In the genomic region with DNA sequence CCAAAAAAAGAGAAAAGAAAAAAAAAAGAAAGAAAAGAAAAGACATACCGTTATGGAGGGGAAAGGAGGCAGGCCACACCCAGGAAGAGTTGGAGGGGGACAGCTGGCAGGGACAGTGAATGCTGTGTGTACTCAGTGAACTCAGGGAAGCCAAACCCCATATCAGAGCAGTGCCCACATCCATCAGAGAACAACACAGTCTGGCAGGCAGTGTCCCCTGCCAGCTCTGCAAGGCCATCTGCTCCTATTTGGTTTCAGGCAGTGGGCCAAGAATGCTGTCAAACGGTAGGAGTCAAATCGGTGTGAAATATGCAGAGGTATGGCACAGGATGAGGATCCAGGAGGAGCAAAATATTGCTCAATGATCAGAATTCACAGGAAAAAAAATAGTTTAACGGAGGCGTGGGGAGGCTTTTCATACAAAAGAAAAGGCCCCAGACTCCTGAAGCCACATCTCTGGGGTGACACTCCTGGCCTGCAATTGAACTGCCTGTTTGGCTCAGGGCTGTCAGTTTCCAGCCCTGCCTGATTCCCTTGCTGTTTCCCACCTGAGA, we compare ENCODE assay signal across 8 mouse cellular contexts. TPM values are rescaled to one million over a fixed set of nuclear protein-coding genes. Genes with fewer than 3 reads are reported as not detected.
DNase-seq lines count a peak whose midpoint lies in the region; ATAC-seq and TF ChIP-seq lines count a peak whose summit lies in the region.

No protein-coding gene starts in this region.

- no peaks in the 10 kb centered on the region for H3K4me1 ChIP-seq in liver, adult 2 months (ENCODE audit: control insufficient read depth, insufficient read depth, low read length)
- H3K4me1 ChIP-seq in liver, embryonic 12.5 days: no peaks in the 10 kb centered on the region
- H3K4me1 ChIP-seq in lung, postnatal 0 days (ENCODE audit: insufficient read depth, low read depth, low read length): no peaks in the 10 kb centered on the region

- no peaks in the 10 kb centered on the region for H3K36me3 ChIP-seq in liver, adult 2 months (ENCODE audit: control insufficient read depth, insufficient read depth, low read length)
- H3K36me3 ChIP-seq in liver, embryonic 12.5 days: no peaks in the 10 kb centered on the region
- H3K36me3 ChIP-seq in lung, postnatal 0 days (ENCODE audit: insufficient read depth, low read length): no peaks in the 10 kb centered on the region

- H3K9ac ChIP-seq in liver, adult 2 months (ENCODE audit: low read depth, low read length): no peak overlapping the region
- H3K9ac ChIP-seq in liver, embryonic 12.5 days: no peak overlapping the region
- no peak overlapping the region for H3K9ac ChIP-seq in lung, postnatal 0 days (replicated peaks; ENCODE audit: low read depth)

- H3K9me3 ChIP-seq in liver, embryonic 12.5 days (replicated peaks): no peaks in the 10 kb centered on the region; the same call in 1 of the 2 replicates
- no peaks in the 10 kb centered on the region for H3K9me3 ChIP-seq in lung, postnatal 0 days (ENCODE audit: low read length)

- no peak for TF ChIP-seq CTCF in liver, adult 2 months (IDR thresholded peaks at IDR 0.05; ENCODE audit: low read depth, low read length)
- no peak for TF ChIP-seq CTCF in lung, postnatal 0 days (IDR thresholded peaks at IDR 0.05)

- no peak overlapping the region for H3K4me3 ChIP-seq in liver, adult 2 months (ENCODE audit: insufficient read depth, low read depth, low read length)
- H3K4me3 ChIP-seq in liver, embryonic 12.5 days: no peak overlapping the region
- no peak overlapping the region for H3K4me3 ChIP-seq in lung, postnatal 0 days (ENCODE audit: low read depth, low read length)

- ATAC-seq in liver, embryonic 12.5 days: no peak
- no peak for ATAC-seq in lung, postnatal 0 days

- WGBS in liver, adult 2 months: 28% methylated on average over 5 of the region's 5 CpGs
- 75% methylated on average over 5 of the region's 5 CpGs for WGBS in liver, embryonic 12.5 days (ENCODE audit: insufficient replicate concordance)
- 48% methylated on average over 5 of the region's 5 CpGs for WGBS in lung, postnatal 0 days

- H3K4me2 ChIP-seq in liver, embryonic 12.5 days: no peak overlapping the region
- no peak overlapping the region for H3K4me2 ChIP-seq in lung, postnatal 0 days (replicated peaks; ENCODE audit: low read depth, low read length)

- H3K27me3 ChIP-seq in liver, adult 2 months (ENCODE audit: control insufficient read depth, insufficient read depth, low read length): no peaks in the 10 kb centered on the region
- H3K27me3 ChIP-seq in liver, embryonic 12.5 days (replicated peaks): no peaks in the 10 kb centered on the region
- H3K27me3 ChIP-seq in lung, postnatal 0 days (replicated peaks; ENCODE audit: insufficient read depth, low read length): no peaks in the 10 kb centered on the region

- H3K27ac ChIP-seq in liver, adult 2 months (replicated peaks; ENCODE audit: insufficient read depth, low read depth, low read length): no peak overlapping the region
- no peak overlapping the region for H3K27ac ChIP-seq in liver, embryonic 12.5 days
- no peak overlapping the region for H3K27ac ChIP-seq in lung, postnatal 0 days (ENCODE audit: low read length)

- DNase-seq in liver, adult 2 months (ENCODE audit: extremely low read depth, low read depth, low spot score): peak; percentile 58
- DNase-seq in cerebellum, adult 9-11 months: peak; percentile 97
- DNase-seq in heart, postnatal 14 days: peak; percentile 45 to 75
- DNase-seq in left cerebral cortex, postnatal 4 days: peak; percentile 92
- no peak for DNase-seq in thymus, postnatal 0 days (ENCODE audit: low spot score)
- DNase-seq in lung, postnatal 0 days (ENCODE audit: low spot score): no peak
- DNase-seq in spleen, adult 18-20 months: no peak

- no peaks in the 10 kb centered on the region for H3K79me2 ChIP-seq in liver, adult 2 months (ENCODE audit: control insufficient read depth, insufficient read depth, low read length)

- no peak for TF ChIP-seq EP300 in lung, postnatal 0 days (IDR thresholded peaks at IDR 0.05)

- no peak for TF ChIP-seq POLR2A in liver, adult 2 months (IDR thresholded peaks at IDR 0.05; ENCODE audit: extremely low read depth, insufficient read depth, low read length)

- intact Hi-C loops in heart, postnatal 14 days (cut with DNase I): no loop called here
- intact Hi-C loops in left cerebral cortex, postnatal 4 days (cut with DNase I): no loop called here

RNA-seq across cellular contexts. Expression of a gene that starts 10.1 kb away (rescaled TPM):
- total RNA-seq in liver, adult 2 months (2014; rRNA removed): 1.1 and 1.4 TPM in 2 replicates
- 0.70 and 0.72 TPM in 2 replicates for polyA plus RNA-seq in liver, adult 2 months (2012; rRNA removed)
- polyA plus RNA-seq in liver, embryonic 12.5 days (2016; fragmentation: Nextera tagmentation; extraction: Ambion mirVana): 0.15 and 0.20 TPM in 2 replicates
- 1 to 10 TPM; 6.7 to 8.5 TPM for total RNA-seq in heart, postnatal 14 days (2021)
- 10 to 100 TPM; 61.6 to 62.1 TPM for total RNA-seq in left cerebral cortex, postnatal 4 days (2021)
- polyA plus RNA-seq in thymus, postnatal 0 days (2015; fragmentation: Nextera tagmentation; extraction: Ambion mirVana): 0.10 and 0.28 TPM in 2 replicates
- 0.11 and 0.17 TPM in 2 replicates for polyA plus RNA-seq in lung, postnatal 0 days (2015; fragmentation: Nextera tagmentation; extraction: Ambion mirVana)

RNA-seq across cellular contexts. Expression of a gene that starts 41.3 kb away (rescaled TPM):
- total RNA-seq in liver, adult 2 months (2014; rRNA removed): not detected in 2 replicates
- not detected in 2 replicates for polyA plus RNA-seq in liver, adult 2 months (2012; rRNA removed)
- polyA plus RNA-seq in liver, embryonic 12.5 days (2016; fragmentation: Nextera tagmentation; extraction: Ambion mirVana): 0.05 TPM in 1 of 2 replicates, not detected in the other
- under 1 TPM; 0.74 to 0.90 TPM for total RNA-seq in heart, postnatal 14 days (2021)
- 1 to 10 TPM in 1 of 2 experiments, under 1 TPM in 1; 0.93 to 1.3 TPM for total RNA-seq in left cerebral cortex, postnatal 4 days (2021)
- polyA plus RNA-seq in thymus, postnatal 0 days (2015; fragmentation: Nextera tagmentation; extraction: Ambion mirVana): 0.06 and 0.08 TPM in 2 replicates
- polyA plus RNA-seq in lung, postnatal 0 days (2015; fragmentation: Nextera tagmentation; extraction: Ambion mirVana): 0.23 and 0.31 TPM in 2 replicates

RNA-seq across cellular contexts. Expression of a gene that starts 41.5 kb away (rescaled TPM):
- under 0.01 and 0.07 TPM in 2 replicates for total RNA-seq in liver, adult 2 months (2014; rRNA removed)
- 0.05 TPM in 2 replicates for polyA plus RNA-seq in liver, adult 2 months (2012; rRNA removed)
- polyA plus RNA-seq in liver, embryonic 12.5 days (2016; fragmentation: Nextera tagmentation; extraction: Ambion mirVana): 0.80 and 0.95 TPM in 2 replicates
- 10 to 100 TPM; 38.2 to 44.4 TPM for total RNA-seq in heart, postnatal 14 days (2021)
- 10 to 100 TPM; 28.8 to 29.1 TPM for total RNA-seq in left cerebral cortex, postnatal 4 days (2021)
- polyA plus RNA-seq in thymus, postnatal 0 days (2015; fragmentation: Nextera tagmentation; extraction: Ambion mirVana): 0.62 and 0.71 TPM in 2 replicates
- polyA plus RNA-seq in lung, postnatal 0 days (2015; fragmentation: Nextera tagmentation; extraction: Ambion mirVana): 8.3 and 9.3 TPM in 2 replicates

Comparison
In these comparisons a context has a peak if more than half of its experiments do, and no peak if none do; other contexts are left out.
1. DNase-seq: peak in liver, adult 2 months (single experiment), cerebellum, adult 9-11 months (single experiment), heart, postnatal 14 days (2 of 2) and left cerebral cortex, postnatal 4 days (single experiment); none in thymus, postnatal 0 days (single experiment), lung, postnatal 0 days (single experiment) and spleen, adult 18-20 months (0 of 2).